Mouse (Mus musculus) small intestine, adult 2 months (tissue): ENCODE measurements around the gene Cog2.

ENCODE experiments used
- CTCF ChIP-seq: fragments of 200-500 bp; IDR thresholded peaks from 2 replicates; pipeline ENCODE4 v1.5.1; 2012; ENCODE audit warnings: low read depth, mild to moderate bottlenecking, control low read depth, inconsistent platforms, low read length, moderate library complexity, mixed read lengths; ENCODE audit not compliant: insufficient replicate concordance, insufficient read length; ENCODE audit errors: extremely low read depth
- POLR2A ChIP-seq: fragments of 200-500 bp; IDR thresholded peaks from 2 replicates; pipeline ENCODE4 v1.6.1; 2012; ENCODE audit warnings: low read depth, mild to moderate bottlenecking, control low read depth, inconsistent platforms, low read length, moderate library complexity

DNA sequence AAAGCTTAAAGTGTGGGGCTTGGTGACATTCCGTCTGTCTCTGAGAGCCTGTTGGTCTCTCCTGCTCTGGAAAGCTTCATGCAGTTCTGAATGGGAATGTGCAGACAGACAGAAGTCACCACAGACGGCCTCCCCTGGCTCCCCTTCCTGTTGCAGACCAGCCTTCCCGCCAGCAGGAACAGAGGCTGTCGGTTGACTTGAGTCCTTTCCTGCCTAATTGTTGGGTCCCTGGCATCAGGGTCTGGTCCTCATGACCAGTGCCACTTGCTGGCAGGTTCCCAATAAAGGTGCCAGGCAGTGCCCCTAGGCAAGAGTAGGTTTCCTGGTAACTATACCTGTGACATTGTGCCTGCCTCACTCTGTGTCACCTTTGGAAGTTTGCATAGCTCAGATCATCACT, 10.4 kb downstream of the Cog2 start:
- no peak for TF ChIP-seq CTCF
- TF ChIP-seq POLR2A = no peak
